Mouse (Mus musculus) liver, embryonic 11.5 days (tissue): Measurements from ENCODE around the gene 1700001P01Rik. TPM values are rescaled to one million over a fixed set of nuclear protein-coding genes. Genes with fewer than 3 reads are reported as not detected.
"Not testable (repeated sequence)": the region's sequence is repeated elsewhere in the genome, so short reads cannot be mapped to it uniquely, and the experiment has no call there.

Source experiments
- ATAC-seq: fragments of 200-750 bp; cut with Nextera tagmentation; replicated peaks from 2 replicates; pipeline ENCODE4 v1.8.0; 2017; ENCODE audit warnings: moderate number of reproducible peaks, mild to moderate bottlenecking, moderate TSS enrichment, moderate library complexity; ENCODE audit not compliant: low FRiP score
- DNase-seq: peaks from one replicate; pipeline ENCODE4 v3.0.0-alpha.2; 2017; ENCODE audit warnings: low spot score
- H3K27ac ChIP-seq: fragments of 300-500 bp; sonication (generic); 2 replicates; pipeline ENCODE4 v1.5.1; 2014; ENCODE audit warnings: mild to moderate bottlenecking, low read depth, low read length, control low read depth
- H3K27me3 ChIP-seq: fragments of 300-500 bp; sonication (generic); replicated peaks from 2 replicates; pipeline ENCODE4 v1.6.1; 2014; ENCODE audit warnings: low read length, mixed read lengths; ENCODE audit not compliant: control insufficient read depth, insufficient read depth
- H3K36me3 ChIP-seq: fragments of 300-500 bp; sonication (generic); 2 replicates; pipeline ENCODE4 v1.6.1; 2014; ENCODE audit warnings: mild to moderate bottlenecking, low read length, moderate library complexity, mixed read lengths; ENCODE audit not compliant: control insufficient read depth, insufficient read depth
- H3K4me1 ChIP-seq: fragments of 300-500 bp; sonication (generic); replicated peaks from 2 replicates; pipeline ENCODE4 v1.6.1; 2014; ENCODE audit warnings: low read length, mixed read lengths; ENCODE audit not compliant: control insufficient read depth, insufficient read depth
- H3K4me2 ChIP-seq: fragments of 300-500 bp; sonication (generic); 2 replicates; pipeline ENCODE4 v1.6.1; 2014; ENCODE audit warnings: mild to moderate bottlenecking, control low read depth, moderate library complexity
- H3K4me3 ChIP-seq: fragments of 300-500 bp; sonication (generic); 2 replicates; pipeline ENCODE4 v1.5.1; 2014; ENCODE audit warnings: low read depth, low read length, control low read depth
- H3K9ac ChIP-seq: fragments of 300-500 bp; sonication (generic); 2 replicates; pipeline ENCODE4 v1.6.1; 2014; ENCODE audit warnings: low read depth, low read length, control low read depth
- H3K9me3 ChIP-seq: fragments of 300-500 bp; sonication (generic); 2 replicates; pipeline ENCODE4 v1.6.1; 2016; ENCODE audit warnings: low read length, inconsistent platforms, mixed read lengths; ENCODE audit not compliant: control insufficient read depth
- WGBS: fragments of 180-500 bp; shearing (Covaris S2); extraction: QIAGEN DNeasy Blood & Tissue Kit; methylation state at CpG from one replicate; pipeline ENCODE4 v1.1.7; 2014; 5-methylcytosine and 5-hydroxymethylcytosine counted together
- polyA plus RNA-seq: library from polyadenylated mRNA; unstranded; fragments of >200 nt; fragmentation: Nextera tagmentation; extraction: Ambion mirVana; gene quantifications from 2 replicates; pipeline ENCODE4 v1.2.1, GENCODE M21; 2014

Gene 1700001P01Rik
- polyA plus RNA-seq, 1 experiment from 2014 or later = not detected

GRCm38 (mm10) chr11:97742591-97742990 lies 33.1 kb downstream of the 1700001P01Rik start:
- Histone ChIP-seq H3K27me3 (no peaks in the 10 kb centered on the region), H3K27ac (no peak overlapping the region), H3K4me2 (peak overlapping the region; percentile 79), H3K4me1 (peaks cover 13% of the 10 kb centered on the region), H3K4me3 (peak overlapping the region; percentile 82; the same call in 1 of the 2 replicates), H3K9ac (no peak overlapping the region), H3K36me3 (peaks cover 3% of the 10 kb centered on the region), H3K9me3 (no peaks in the 10 kb centered on the region)
- 81% methylated on average over 9 of the region's 9 CpGs for WGBS
- no peak for DNase-seq
- no peak for ATAC-seq

- 86% methylated on average over 5 of the region's 5 CpGs for WGBS
- H3K4me1 ChIP-seq = peaks cover 13% of the 10 kb centered on the region
- no peak overlapping the region for H3K27ac ChIP-seq
- DNase-seq (no peak), ATAC-seq (no peak)
- H3K9ac ChIP-seq = no peak overlapping the region
- no peak overlapping the region for H3K4me2 ChIP-seq
- no peak overlapping the region for H3K4me3 ChIP-seq
- H3K27me3 ChIP-seq = no peaks in the 10 kb centered on the region
- H3K36me3 ChIP-seq = peaks cover 3% of the 10 kb centered on the region
- no peaks in the 10 kb centered on the region for H3K9me3 ChIP-seq
Measured at GRCm38 (mm10) chr11:97742157-97742556, 33.6 kb downstream of the 1700001P01Rik start.

- no peaks in the 10 kb centered on the region for H3K27me3 ChIP-seq
- no peak overlapping the region for H3K4me3 ChIP-seq
- 58% methylated on average over 7 of the region's 7 CpGs for WGBS
- no peak overlapping the region for H3K9ac ChIP-seq
- ATAC-seq = no peak
- H3K36me3 ChIP-seq = no peaks in the 10 kb centered on the region
- H3K27ac ChIP-seq = no peak overlapping the region
- DNase-seq = no peak
- peak overlapping the region; percentile 13; the same call in 1 of the 2 replicates for H3K4me2 ChIP-seq
- H3K9me3 ChIP-seq = no peaks in the 10 kb centered on the region
- peaks cover 13% of the 10 kb centered on the region for H3K4me1 ChIP-seq
Measured at GRCm38 (mm10) chr11:97740190-97740589, 35.5 kb downstream of the 1700001P01Rik start.

- Histone ChIP-seq H3K27ac (no peak overlapping the region), H3K4me1 (peaks cover 13% of the 10 kb centered on the region), H3K4me2 (no peak overlapping the region), H3K9ac (no peak overlapping the region), H3K27me3 (no peaks in the 10 kb centered on the region), H3K9me3 (no peaks in the 10 kb centered on the region), H3K36me3 (no peaks in the 10 kb centered on the region), H3K4me3 (no peak overlapping the region)
- no peak for ATAC-seq
- WGBS = 84% methylated on average over 3 of the region's 3 CpGs
- no peak for DNase-seq
Measured at GRCm38 (mm10) chr11:97739155-97739554, 36.6 kb downstream of the 1700001P01Rik start.

- no peak overlapping the region for H3K9ac ChIP-seq
- ATAC-seq (no peak), DNase-seq (no peak)
- H3K9me3 ChIP-seq = no peaks in the 10 kb centered on the region
- H3K4me2 ChIP-seq = no peak overlapping the region
- H3K4me3 ChIP-seq = no peak overlapping the region
- 63% methylated on average over 6 of the region's 6 CpGs for WGBS
- H3K27ac ChIP-seq = no peak overlapping the region
- peaks cover 13% of the 10 kb centered on the region for H3K4me1 ChIP-seq
- H3K36me3 ChIP-seq = no peaks in the 10 kb centered on the region
- H3K27me3 ChIP-seq = no peaks in the 10 kb centered on the region
Measured at GRCm38 (mm10) chr11:97738703-97739102, 37.0 kb downstream of the 1700001P01Rik start.

GRCm38 (mm10) chr11:97737600-97737999 lies 38.1 kb downstream of the 1700001P01Rik start:
- Histone ChIP-seq H3K27ac (no peak overlapping the region), H3K4me3 (no peak overlapping the region), H3K4me2 (no peak overlapping the region), H3K36me3 (no peaks in the 10 kb centered on the region), H3K27me3 (no peaks in the 10 kb centered on the region), H3K9ac (no peak overlapping the region), H3K4me1 (peaks cover 7% of the 10 kb centered on the region; the same call in 1 of the 2 replicates), H3K9me3 (no peaks in the 10 kb centered on the region)
- DNase-seq (no peak), ATAC-seq (no peak)
- 80% methylated on average over 4 of the region's 4 CpGs for WGBS

GRCm38 (mm10) chr11:97736645-97737044 lies 39.1 kb downstream of the 1700001P01Rik start:
- Histone ChIP-seq H3K4me3 (no peak overlapping the region), H3K27me3 (no peaks in the 10 kb centered on the region), H3K27ac (no peak overlapping the region), H3K4me1 (0 out of 2 replicates have a peak, but pooled peaks cover 2% of the 10 kb centered on the region), H3K9ac (no peak overlapping the region), H3K4me2 (no peak overlapping the region), H3K36me3 (peaks cover 2% of the 10 kb centered on the region; the same call in 1 of the 2 replicates), H3K9me3 (no peaks in the 10 kb centered on the region)
- DNase-seq (no peak), ATAC-seq (no peak)
- WGBS = 79% methylated on average over 5 of the region's 5 CpGs

GRCm38 (mm10) chr11:97734810-97735209 lies 40.9 kb downstream of the 1700001P01Rik start:
- H3K4me3 ChIP-seq, H3K27me3 ChIP-seq, H3K9ac ChIP-seq, H3K9me3 ChIP-seq, DNase-seq, H3K4me2 ChIP-seq, H3K4me1 ChIP-seq, H3K27ac ChIP-seq, H3K36me3 ChIP-seq, ATAC-seq: not testable (repeated sequence)
- WGBS = 74% methylated on average over 5 of the region's 5 CpGs

- Histone ChIP-seq H3K9ac (no peak overlapping the region), H3K27ac (0 out of 2 replicates have a peak overlapping the region, but pooled peaks have one; percentile 1), H3K9me3 (no peaks in the 10 kb centered on the region), H3K4me1 (peaks cover 8% of the 10 kb centered on the region; the same call in 1 of the 2 replicates), H3K4me3 (no peak overlapping the region), H3K4me2 (no peak overlapping the region), H3K36me3 (peaks cover 8% of the 10 kb centered on the region; the same call in 1 of the 2 replicates), H3K27me3 (no peaks in the 10 kb centered on the region)
- ATAC-seq (no peak), DNase-seq (no peak)
- WGBS = 43% methylated on average over 10 of the region's 10 CpGs
Measured at GRCm38 (mm10) chr11:97733689-97734088, 42.0 kb downstream of the 1700001P01Rik start.
